In the genomic region with DNA sequence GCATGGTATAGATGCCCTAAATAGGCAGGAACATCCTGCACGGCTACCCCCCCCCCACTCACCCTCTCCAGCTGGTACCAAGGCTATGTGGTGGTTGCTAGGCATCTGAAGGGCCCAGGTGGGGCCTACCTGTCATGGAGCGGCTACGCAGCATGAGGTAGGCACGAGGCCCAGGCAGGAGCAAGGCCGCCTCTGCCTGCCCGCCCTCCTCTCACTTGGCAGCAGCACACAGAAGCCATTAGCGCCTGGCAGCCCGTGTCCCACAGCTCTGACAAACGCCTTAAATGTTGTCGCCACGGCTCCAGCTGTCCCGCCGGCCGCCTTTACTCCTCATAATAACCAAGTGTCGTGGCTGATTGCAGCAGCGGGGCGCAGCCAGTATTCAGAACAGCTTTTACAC, we compare ENCODE assay signal across 10 mouse cellular contexts. TPM values are rescaled to one million over a fixed set of nuclear protein-coding genes. Genes with fewer than 3 reads are reported as not detected.
DNase-seq lines count a peak whose midpoint lies in the region; ATAC-seq and TF ChIP-seq lines count a peak whose summit lies in the region.
"Had no signal": no experiment of that assay in that cellular context is flagged by ENCODE, and none has a peak within 500 bp of the region (broad histone marks: within the 10 kb centered on the region; RNA-seq: fewer than 3 reads in every experiment).

No protein-coding gene starts in this region.

- no peak overlapping the region for H3K4me2 ChIP-seq in kidney, postnatal 0 days (ENCODE audit: low read length)
- H3K4me2 ChIP-seq in kidney, embryonic 14.5 days (replicated peaks; ENCODE audit: low read depth, low read length), result no peak overlapping the region
- H3K4me2 ChIP-seq in forebrain, postnatal 0 days (ENCODE audit: low read depth), result no peak overlapping the region
- H3K4me2 ChIP-seq: limb, embryonic 12.5 days had no signal

- no peaks in the 10 kb centered on the region; the same call in 1 of the 2 replicates for H3K4me1 ChIP-seq in kidney, postnatal 0 days (replicated peaks; ENCODE audit: insufficient read depth, low read length)
- peaks cover 10% of the 10 kb centered on the region; the same call in 1 of the 2 replicates for H3K4me1 ChIP-seq in kidney, embryonic 14.5 days (ENCODE audit: control insufficient read depth, insufficient read depth, low read length)
- peaks cover 7% of the 10 kb centered on the region for H3K4me1 ChIP-seq in forebrain, postnatal 0 days (ENCODE audit: insufficient read depth)

- no peaks in the 10 kb centered on the region for H3K9me3 ChIP-seq in kidney, postnatal 0 days (replicated peaks; ENCODE audit: low read length)
- H3K9me3 ChIP-seq in kidney, embryonic 14.5 days (ENCODE audit: control insufficient read depth, low read length), result no peaks in the 10 kb centered on the region
- H3K9me3 ChIP-seq in forebrain, postnatal 0 days (ENCODE audit: low read length), result no peaks in the 10 kb centered on the region
- H3K9me3 ChIP-seq: limb, embryonic 12.5 days had no signal

- peak; percentile 38; the same call in 1 of the 2 replicates for ATAC-seq in kidney, postnatal 0 days (replicated peaks; ENCODE audit: low FRiP score, low read depth)
- no peak for ATAC-seq in kidney, embryonic 14.5 days (ENCODE audit: low FRiP score, low TSS enrichment)
- peak; percentile 90 for ATAC-seq in forebrain, postnatal 0 days
- ATAC-seq: activated CD4-positive, CD25-positive, alpha-beta regulatory T cell, adult 4 months had no signal

- H3K4me3 ChIP-seq in kidney, postnatal 0 days (replicated peaks; ENCODE audit: low read depth, low read length), result no peak overlapping the region
- H3K4me3 ChIP-seq in kidney, embryonic 14.5 days (ENCODE audit: low read length), result no peak overlapping the region
- H3K4me3 ChIP-seq in forebrain, postnatal 0 days (ENCODE audit: low read depth, low read length), result no peak overlapping the region
- no peak overlapping the region for H3K4me3 ChIP-seq in left cerebral cortex, adult 2 months
- H3K4me3 ChIP-seq: limb, embryonic 12.5 days had no signal

- no peaks in the 10 kb centered on the region for H3K36me3 ChIP-seq in kidney, postnatal 0 days (ENCODE audit: insufficient read depth, low read length)
- no peaks in the 10 kb centered on the region for H3K36me3 ChIP-seq in kidney, embryonic 14.5 days (ENCODE audit: control insufficient read depth, insufficient read depth, low read length)
- H3K36me3 ChIP-seq in forebrain, postnatal 0 days (ENCODE audit: insufficient read depth), result no peaks in the 10 kb centered on the region
- H3K36me3 ChIP-seq: limb, embryonic 12.5 days had no signal

- H3K9ac ChIP-seq in kidney, postnatal 0 days (ENCODE audit: low read depth, low read length), result no peak overlapping the region
- H3K9ac ChIP-seq in kidney, embryonic 14.5 days (ENCODE audit: low read depth, low read length), result no peak overlapping the region
- H3K9ac ChIP-seq in forebrain, postnatal 0 days, result no peak overlapping the region
- H3K9ac ChIP-seq: limb, embryonic 12.5 days had no signal

- intact Hi-C loops in left cerebral cortex, adult 2 months (cut with DNase I), result no loop called here

- DNase-seq in kidney, postnatal 0 days (ENCODE audit: low spot score), result no peak
- DNase-seq in forebrain, postnatal 0 days, result peak; percentile 80
- DNase-seq in left cerebral cortex, adult 2 months (ENCODE audit: extremely low spot score in 1 of 2, low spot score in 2 of 2), result peak; percentile 41 to 43
- DNase-seq in right cerebral cortex, postnatal 36 days (ENCODE audit: low spot score in 2 of 2), result peak; percentile 25 to 47
- no peak for DNase-seq in ovary, postnatal 10 days (ENCODE audit: low spot score)
- no peak for DNase-seq in kidney, adult 8-10 months
- no peak for DNase-seq in kidney, adult 11 months

- H3K27me3 ChIP-seq in kidney, postnatal 0 days (ENCODE audit: insufficient read depth, low read length), result no peaks in the 10 kb centered on the region
- peaks cover 15% of the 10 kb centered on the region for H3K27me3 ChIP-seq in kidney, embryonic 14.5 days (ENCODE audit: control insufficient read depth, insufficient read depth, low read length)
- H3K27me3 ChIP-seq in forebrain, postnatal 0 days (ENCODE audit: insufficient read depth, low read length), result no peaks in the 10 kb centered on the region

- TF ChIP-seq CTCF in kidney, postnatal 0 days (IDR thresholded peaks at IDR 0.05; ENCODE audit: low read depth), result no peak
- TF ChIP-seq CTCF in forebrain, postnatal 0 days (IDR thresholded peaks at IDR 0.05; ENCODE audit: low read depth), result no peak
- no peak for TF ChIP-seq CTCF in left cerebral cortex, adult 2 months (IDR thresholded peaks at IDR 0.05)

- WGBS in kidney, postnatal 0 days, result 61% methylated on average over 17 of the region's 17 CpGs
- WGBS in kidney, embryonic 14.5 days, result 72% methylated on average over 17 of the region's 17 CpGs
- WGBS in forebrain, postnatal 0 days, result 19% methylated on average over 17 of the region's 17 CpGs

- no peak overlapping the region for H3K27ac ChIP-seq in kidney, postnatal 0 days
- no peak overlapping the region for H3K27ac ChIP-seq in kidney, embryonic 14.5 days (ENCODE audit: low read depth, low read length)
- peak overlapping the region; percentile 50; the same call in 1 of the 2 replicates for H3K27ac ChIP-seq in forebrain, postnatal 0 days (ENCODE audit: low read depth, low read length)
- no peak overlapping the region for H3K27ac ChIP-seq in left cerebral cortex, adult 2 months
- H3K27ac ChIP-seq: limb, embryonic 12.5 days had no signal

RNA-seq across cellular contexts. Expression of a gene that starts 49.4 kb away (rescaled TPM):
- 53.2 and 54.7 TPM in 2 replicates for polyA plus RNA-seq in kidney, postnatal 0 days (2015; fragmentation: Nextera tagmentation; extraction: Ambion mirVana)
- 45.0 and 49.9 TPM in 2 replicates for polyA plus RNA-seq in kidney, embryonic 14.5 days (2014; fragmentation: Nextera tagmentation; extraction: Ambion mirVana)
- total RNA-seq in forebrain, postnatal 0 days (2014; rRNA removed), result 44.3 and 51.4 TPM in 2 replicates
- polyA plus RNA-seq in forebrain, postnatal 0 days (2015; fragmentation: Nextera tagmentation; extraction: Ambion mirVana), result 49.7 and 50.4 TPM in 2 replicates
- 10 to 100 TPM; 35.3 to 35.6 TPM for total RNA-seq in left cerebral cortex, adult 2 months (2021)

RNA-seq across cellular contexts. Expression of a gene that starts 57.7 kb away (rescaled TPM):
- polyA plus RNA-seq in kidney, postnatal 0 days (2015; fragmentation: Nextera tagmentation; extraction: Ambion mirVana), result 50.1 and 53.9 TPM in 2 replicates
- polyA plus RNA-seq in kidney, embryonic 14.5 days (2014; fragmentation: Nextera tagmentation; extraction: Ambion mirVana), result 28.7 and 32.3 TPM in 2 replicates
- total RNA-seq in forebrain, postnatal 0 days (2014; rRNA removed), result 36.0 and 42.7 TPM in 2 replicates
- 47.0 and 48.3 TPM in 2 replicates for polyA plus RNA-seq in forebrain, postnatal 0 days (2015; fragmentation: Nextera tagmentation; extraction: Ambion mirVana)
- 10 to 100 TPM; 14.7 to 16.7 TPM for total RNA-seq in left cerebral cortex, adult 2 months (2021)

RNA-seq across cellular contexts. Expression of a gene that starts 57.7 kb away (rescaled TPM):
- polyA plus RNA-seq in kidney, postnatal 0 days (2015; fragmentation: Nextera tagmentation; extraction: Ambion mirVana), result 43.8 and 45.5 TPM in 2 replicates
- polyA plus RNA-seq in kidney, embryonic 14.5 days (2014; fragmentation: Nextera tagmentation; extraction: Ambion mirVana), result 41.0 and 48.6 TPM in 2 replicates
- 59.9 and 73.3 TPM in 2 replicates for total RNA-seq in forebrain, postnatal 0 days (2014; rRNA removed)
- polyA plus RNA-seq in forebrain, postnatal 0 days (2015; fragmentation: Nextera tagmentation; extraction: Ambion mirVana), result 65.9 and 70.4 TPM in 2 replicates
- total RNA-seq in left cerebral cortex, adult 2 months (2021), result 10 to 100 TPM; 39.7 to 48.3 TPM

Comparison
In these comparisons a context has a peak if more than half of its experiments do, and no peak if none do; other contexts are left out.
1. DNase-seq: peak in forebrain, postnatal 0 days (single experiment), left cerebral cortex, adult 2 months (2 of 2) and right cerebral cortex, postnatal 36 days (2 of 2); none in kidney, postnatal 0 days (single experiment), ovary, postnatal 10 days (single experiment), kidney, adult 8-10 months (0 of 2) and kidney, adult 11 months (single experiment).